Mouse (Mus musculus): ENCODE results near the gene Zranb2. TPM values are rescaled to one million over a fixed set of nuclear protein-coding genes. Genes with fewer than 3 reads are reported as not detected.
A peak's percentile ranks its signal among the peaks of the same experiment; 100 is the strongest.

The Zranb2 gene
- polyA plus RNA-seq, 1 experiment from 2014 or later = 106 TPM

DNA sequence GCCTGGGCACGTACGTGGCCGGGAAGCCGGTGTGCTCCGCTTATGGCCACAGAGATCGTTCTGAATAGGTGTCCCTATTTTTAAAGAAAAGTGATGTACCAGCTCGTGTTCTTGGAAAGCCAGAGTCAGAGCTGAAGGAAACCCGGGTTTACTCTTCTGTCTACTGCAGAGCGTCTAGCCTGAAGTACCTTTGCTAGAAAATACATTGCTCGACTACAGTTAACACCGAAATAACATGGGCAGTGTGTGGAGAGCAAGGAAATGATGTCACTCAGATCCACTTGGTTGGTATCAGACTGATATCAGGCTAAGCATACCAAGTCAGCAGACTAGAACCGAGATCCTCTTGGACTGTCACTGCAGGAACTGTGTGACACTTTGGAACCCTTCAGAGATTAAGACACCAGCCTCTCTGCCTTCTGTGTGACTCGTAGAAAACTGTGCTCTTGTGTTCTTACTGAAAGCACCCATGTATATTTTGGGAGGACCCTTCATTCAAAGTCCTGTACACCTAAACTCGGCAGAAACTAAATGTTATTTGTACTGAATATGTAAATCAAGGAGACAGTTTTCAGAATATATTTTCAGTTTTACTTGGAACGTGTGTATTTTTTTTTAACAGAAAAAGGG, 941 bp downstream of the Zranb2 start:
- Histone ChIP-seq H3K4me1 (ENCODE audit: control insufficient read depth, insufficient read depth, low read length) (peaks cover 12% of the 10 kb centered on the region), H3K4me2 (ENCODE audit: low read length) (peak overlapping the region; percentile 83), H3K27ac (ENCODE audit: low read length) (peak overlapping the region; percentile 98), H3K9me3 (replicated peaks; ENCODE audit: control insufficient read depth, low read length, poor library complexity, severe bottlenecking) (no peaks in the 10 kb centered on the region), H3K9ac (ENCODE audit: low read depth, low read length) (peak overlapping the region; percentile 86), H3K36me3 (ENCODE audit: control insufficient read depth, insufficient read depth, low read length) (peaks cover 6% of the 10 kb centered on the region; the same call in 1 of the 2 replicates), H3K27me3 (ENCODE audit: control insufficient read depth, insufficient read depth, low read depth, low read length) (peaks cover 23% of the 10 kb centered on the region), H3K4me3 (ENCODE audit: low read depth, low read length) (peak overlapping the region; percentile 71)
- peak; percentile 25 for ATAC-seq
- 4% methylated on average over 15 of the region's 15 CpGs for WGBS

DNA sequence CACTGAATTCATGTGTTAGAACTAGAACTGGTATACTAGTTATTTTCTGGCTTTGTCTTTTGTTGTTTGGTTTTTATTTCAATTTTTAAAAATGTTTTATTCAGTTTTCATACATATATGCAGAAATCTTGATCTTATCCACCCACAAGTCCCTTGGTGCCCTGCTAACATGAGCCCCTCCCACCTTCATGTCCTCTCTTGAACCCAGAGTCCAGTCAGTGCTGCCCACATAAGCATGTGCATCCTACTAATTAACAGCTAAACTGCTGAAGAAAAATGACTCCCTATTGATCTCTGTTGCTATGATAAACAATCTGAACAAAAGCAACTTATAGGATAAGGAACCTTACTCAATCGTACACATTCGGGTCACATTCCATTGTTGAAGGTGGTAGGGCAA, 15.4 kb downstream of the Zranb2 start:
- WGBS = 95% methylated on average over 2 of the region's 2 CpGs
- Histone ChIP-seq H3K4me3 (ENCODE audit: low read depth, low read length) (no peak overlapping the region), H3K27me3 (ENCODE audit: control insufficient read depth, insufficient read depth, low read depth, low read length) (no peaks in the 10 kb centered on the region), H3K4me1 (ENCODE audit: control insufficient read depth, insufficient read depth, low read length) (no peaks in the 10 kb centered on the region), H3K36me3 (ENCODE audit: control insufficient read depth, insufficient read depth, low read length) (peaks cover 27% of the 10 kb centered on the region), H3K4me2 (ENCODE audit: low read length) (no peak overlapping the region), H3K9ac (ENCODE audit: low read depth, low read length) (no peak overlapping the region), H3K27ac (ENCODE audit: low read length) (no peak overlapping the region), H3K9me3 (replicated peaks; ENCODE audit: control insufficient read depth, low read length, poor library complexity, severe bottlenecking) (no peaks in the 10 kb centered on the region)
- ATAC-seq = no peak

DNA sequence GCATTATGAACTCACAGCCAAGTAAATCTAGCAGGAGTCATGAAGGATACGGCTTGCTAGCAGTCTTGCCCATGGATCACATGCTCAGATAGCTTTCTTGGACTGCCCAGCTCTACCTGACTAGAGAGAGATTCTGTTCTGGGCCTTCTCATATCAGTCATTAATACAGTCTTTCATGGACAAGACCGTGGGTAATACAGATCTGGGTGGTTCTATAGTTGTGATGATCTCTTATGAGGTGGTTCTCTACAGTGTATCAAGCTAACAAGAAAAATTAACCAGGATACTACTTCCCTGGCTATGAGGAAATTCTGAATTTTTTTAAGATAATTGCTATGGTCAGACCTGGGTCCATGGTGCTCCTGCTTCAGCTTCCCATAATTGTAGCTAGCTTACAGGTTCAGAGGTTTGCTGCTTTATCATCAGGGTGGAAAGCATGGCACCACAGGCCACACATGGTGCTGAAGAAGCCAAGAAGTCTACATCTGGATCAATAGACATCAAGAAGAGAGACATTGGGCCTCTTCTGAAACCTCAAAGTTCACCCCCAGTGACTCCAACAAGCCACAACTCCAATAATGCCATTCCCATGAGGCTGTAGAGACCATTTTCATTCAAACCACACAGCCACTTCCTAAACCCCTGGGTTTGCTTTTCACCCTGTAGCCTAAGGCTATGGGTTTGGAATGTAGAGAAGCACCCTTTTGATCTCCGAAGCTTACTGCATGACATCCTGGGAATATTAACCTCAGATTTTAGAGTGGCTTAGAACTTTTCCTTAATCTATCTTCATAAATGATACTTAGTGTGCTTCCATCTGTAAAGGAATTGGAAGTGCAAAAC, 16.0 kb downstream of the Zranb2 start:
- Histone ChIP-seq H3K36me3 (ENCODE audit: control insufficient read depth, insufficient read depth, low read length) (peaks cover 23% of the 10 kb centered on the region), H3K4me2 (ENCODE audit: low read length) (no peak overlapping the region), H3K4me3 (ENCODE audit: low read depth, low read length) (no peak overlapping the region), H3K4me1 (ENCODE audit: control insufficient read depth, insufficient read depth, low read length) (no peaks in the 10 kb centered on the region), H3K27ac (ENCODE audit: low read length) (no peak overlapping the region), H3K27me3 (ENCODE audit: control insufficient read depth, insufficient read depth, low read depth, low read length) (no peaks in the 10 kb centered on the region), H3K9me3 (replicated peaks; ENCODE audit: control insufficient read depth, low read length, poor library complexity, severe bottlenecking) (no peaks in the 10 kb centered on the region), H3K9ac (ENCODE audit: low read depth, low read length) (no peak overlapping the region)
- 97% methylated on average over 3 of the region's 3 CpGs for WGBS
- 0 out of 2 replicates have a peak, but pooled peaks have one; percentile 21 for ATAC-seq

DNA sequence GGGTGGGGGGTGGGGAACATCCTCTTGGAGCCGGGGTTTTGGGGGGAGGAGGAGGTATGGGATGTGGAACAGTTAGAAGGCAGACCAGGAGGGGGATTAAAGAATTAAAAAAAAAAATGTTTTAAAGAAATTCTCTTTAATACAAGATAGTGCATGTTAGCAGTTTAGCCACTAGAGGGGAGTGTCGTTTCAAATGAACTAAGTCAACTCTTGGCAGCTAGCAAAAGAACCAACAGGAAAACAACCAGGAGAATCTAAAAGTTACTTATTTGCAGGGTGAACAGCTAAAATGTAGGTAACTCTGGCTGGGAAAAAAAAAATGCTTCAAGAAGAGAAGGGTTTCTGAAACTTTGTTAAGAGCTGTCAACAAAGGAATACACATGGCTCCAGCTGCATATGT, 31.2 kb downstream of the Zranb2 start:
- Histone ChIP-seq H3K9me3 (replicated peaks; ENCODE audit: control insufficient read depth, low read length, poor library complexity, severe bottlenecking) (no peaks in the 10 kb centered on the region), H3K9ac (ENCODE audit: low read depth, low read length) (no peak overlapping the region), H3K4me3 (ENCODE audit: low read depth, low read length) (no peak overlapping the region), H3K27me3 (ENCODE audit: control insufficient read depth, insufficient read depth, low read depth, low read length) (peaks cover 27% of the 10 kb centered on the region), H3K36me3 (ENCODE audit: control insufficient read depth, insufficient read depth, low read length) (no peaks in the 10 kb centered on the region), H3K4me2 (ENCODE audit: low read length) (no peak overlapping the region), H3K4me1 (ENCODE audit: control insufficient read depth, insufficient read depth, low read length) (peaks cover 6% of the 10 kb centered on the region; the same call in 1 of the 2 replicates), H3K27ac (ENCODE audit: low read length) (no peak overlapping the region)
- 7% methylated on average over 2 of the region's 2 CpGs for WGBS
- no peak for ATAC-seq

DNA sequence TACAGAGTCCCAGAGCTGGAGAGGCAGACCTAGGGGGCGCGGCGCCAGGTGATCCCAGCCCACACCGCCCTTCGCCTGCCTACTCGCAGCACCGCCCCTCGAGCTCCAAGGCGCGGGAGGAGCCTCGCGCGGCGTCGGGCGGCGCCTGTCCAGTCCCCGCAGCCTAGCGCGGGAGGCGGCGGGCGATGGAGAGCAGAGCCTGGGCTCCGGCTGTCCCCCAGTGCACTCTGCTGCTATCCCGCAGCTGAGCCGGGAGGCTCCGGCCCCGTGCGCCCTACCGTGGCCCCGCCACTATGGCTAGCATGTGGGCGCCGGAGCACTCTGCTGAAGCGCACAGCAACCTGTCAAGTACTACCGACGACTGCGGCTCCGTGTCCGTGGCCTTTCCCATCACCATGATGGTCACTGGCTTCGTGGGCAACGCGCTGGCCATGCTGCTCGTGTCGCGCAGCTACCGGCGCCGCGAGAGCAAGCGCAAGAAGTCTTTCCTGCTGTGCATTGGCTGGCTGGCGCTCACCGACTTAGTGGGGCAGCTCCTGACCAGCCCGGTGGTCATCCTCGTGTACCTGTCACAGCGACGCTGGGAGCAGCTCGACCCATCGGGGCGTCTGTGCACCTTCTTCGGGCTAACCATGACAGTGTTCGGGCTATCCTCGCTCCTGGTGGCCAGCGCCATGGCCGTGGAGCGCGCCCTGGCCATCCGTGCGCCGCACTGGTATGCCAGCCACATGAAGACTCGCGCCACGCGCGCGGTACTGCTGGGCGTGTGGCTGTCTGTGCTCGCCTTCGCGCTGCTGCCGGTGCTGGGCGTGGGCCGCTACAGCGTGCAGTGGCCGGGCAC, 33.0 kb downstream of the Zranb2 start, which contains the start of gene Ptger3:
Gene Ptger3, plus strand, starts transcription at position 168 of the 841 bp plus-strand sequence.
- no peaks in the 10 kb centered on the region for H3K36me3 ChIP-seq (ENCODE audit: control insufficient read depth, insufficient read depth, low read length)
- peak within 1 kb of the TSS; percentile 51 for H3K4me3 ChIP-seq (ENCODE audit: low read depth, low read length)
- H3K9me3 ChIP-seq (replicated peaks; ENCODE audit: control insufficient read depth, low read length, poor library complexity, severe bottlenecking) = no peaks in the 10 kb centered on the region
- peak within 1 kb of the TSS; percentile 63 for H3K9ac ChIP-seq (ENCODE audit: low read depth, low read length)
- H3K27me3 ChIP-seq (ENCODE audit: control insufficient read depth, insufficient read depth, low read depth, low read length) = peaks cover 27% of the 10 kb centered on the region
- H3K4me2 ChIP-seq (ENCODE audit: low read length) = peak within 1 kb of the TSS; percentile 81
- H3K4me1 ChIP-seq (ENCODE audit: control insufficient read depth, insufficient read depth, low read length) = peaks cover 6% of the 10 kb centered on the region; the same call in 1 of the 2 replicates
- under 1% methylated on average over 80 of the region's 84 CpGs for WGBS
- H3K27ac ChIP-seq (ENCODE audit: low read length) = no peak within 1 kb of the TSS
- ATAC-seq = peak; percentile 84

DNA sequence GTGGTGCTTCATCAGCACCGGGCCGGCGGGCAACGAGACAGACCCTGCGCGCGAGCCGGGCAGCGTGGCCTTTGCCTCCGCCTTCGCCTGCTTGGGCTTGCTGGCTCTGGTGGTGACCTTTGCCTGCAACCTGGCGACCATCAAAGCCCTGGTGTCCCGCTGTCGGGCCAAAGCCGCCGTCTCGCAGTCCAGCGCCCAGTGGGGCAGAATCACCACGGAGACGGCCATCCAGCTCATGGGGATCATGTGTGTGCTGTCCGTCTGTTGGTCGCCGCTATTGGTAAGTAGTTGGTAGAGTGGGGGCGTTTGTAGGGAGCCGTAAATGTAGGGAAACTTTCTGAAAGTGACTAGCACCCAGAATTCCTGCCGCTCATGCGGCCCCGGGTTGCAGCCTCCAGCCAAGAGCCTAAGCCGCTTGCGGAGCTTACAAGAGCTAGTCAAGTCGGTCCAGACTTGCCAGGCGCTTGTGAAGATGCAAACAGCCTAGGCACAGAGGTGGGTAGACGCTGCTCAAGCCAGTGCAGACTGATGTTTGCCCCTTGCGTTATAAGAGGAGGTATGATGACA, 33.7 kb downstream of the Zranb2 start:
- H3K36me3 ChIP-seq (ENCODE audit: control insufficient read depth, insufficient read depth, low read length) = no peaks in the 10 kb centered on the region
- peak overlapping the region; percentile 81 for H3K4me2 ChIP-seq (ENCODE audit: low read length)
- peak overlapping the region; percentile 51 for H3K4me3 ChIP-seq (ENCODE audit: low read depth, low read length)
- H3K27ac ChIP-seq (ENCODE audit: low read length) = no peak overlapping the region
- H3K4me1 ChIP-seq (ENCODE audit: control insufficient read depth, insufficient read depth, low read length) = peaks cover 6% of the 10 kb centered on the region; the same call in 1 of the 2 replicates
- WGBS = 2% methylated on average over 34 of the region's 34 CpGs
- H3K9ac ChIP-seq (ENCODE audit: low read depth, low read length) = peak overlapping the region; percentile 63
- ATAC-seq = peak; percentile 64; the same call in 1 of the 2 replicates
- H3K27me3 ChIP-seq (ENCODE audit: control insufficient read depth, insufficient read depth, low read depth, low read length) = peaks cover 27% of the 10 kb centered on the region
- no peaks in the 10 kb centered on the region for H3K9me3 ChIP-seq (replicated peaks; ENCODE audit: control insufficient read depth, low read length, poor library complexity, severe bottlenecking)

DNA sequence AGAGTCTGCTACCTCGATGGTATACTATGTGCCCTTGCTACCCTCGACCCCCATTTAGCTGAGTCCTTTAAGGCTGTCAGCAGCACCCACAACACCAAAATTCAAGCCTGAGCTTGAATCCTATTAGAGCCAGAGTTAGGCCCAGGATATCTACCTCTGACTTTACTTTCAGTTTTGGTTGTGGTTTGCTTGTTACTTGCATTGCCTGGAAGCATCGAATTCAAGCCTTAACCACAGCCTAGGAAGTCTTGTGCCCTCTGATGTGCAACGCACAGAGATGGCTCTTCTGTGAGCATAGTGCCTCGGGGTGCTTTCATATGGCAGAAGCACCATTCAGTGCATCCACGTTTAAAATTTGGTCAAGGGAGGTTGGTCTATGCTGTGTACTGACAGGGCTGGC, 38.1 kb downstream of the Zranb2 start:
- H3K9ac ChIP-seq (ENCODE audit: low read depth, low read length) = no peak overlapping the region
- no peak for ATAC-seq
- peaks cover 6% of the 10 kb centered on the region; the same call in 1 of the 2 replicates for H3K4me1 ChIP-seq (ENCODE audit: control insufficient read depth, insufficient read depth, low read length)
- no peak overlapping the region for H3K27ac ChIP-seq (ENCODE audit: low read length)
- H3K36me3 ChIP-seq (ENCODE audit: control insufficient read depth, insufficient read depth, low read length) = no peaks in the 10 kb centered on the region
- peaks cover 19% of the 10 kb centered on the region for H3K27me3 ChIP-seq (ENCODE audit: control insufficient read depth, insufficient read depth, low read depth, low read length)
- no peaks in the 10 kb centered on the region for H3K9me3 ChIP-seq (replicated peaks; ENCODE audit: control insufficient read depth, low read length, poor library complexity, severe bottlenecking)
- H3K4me3 ChIP-seq (ENCODE audit: low read depth, low read length) = no peak overlapping the region
- no peak overlapping the region for H3K4me2 ChIP-seq (ENCODE audit: low read length)
- 84% methylated on average over 6 of the region's 6 CpGs for WGBS

DNA sequence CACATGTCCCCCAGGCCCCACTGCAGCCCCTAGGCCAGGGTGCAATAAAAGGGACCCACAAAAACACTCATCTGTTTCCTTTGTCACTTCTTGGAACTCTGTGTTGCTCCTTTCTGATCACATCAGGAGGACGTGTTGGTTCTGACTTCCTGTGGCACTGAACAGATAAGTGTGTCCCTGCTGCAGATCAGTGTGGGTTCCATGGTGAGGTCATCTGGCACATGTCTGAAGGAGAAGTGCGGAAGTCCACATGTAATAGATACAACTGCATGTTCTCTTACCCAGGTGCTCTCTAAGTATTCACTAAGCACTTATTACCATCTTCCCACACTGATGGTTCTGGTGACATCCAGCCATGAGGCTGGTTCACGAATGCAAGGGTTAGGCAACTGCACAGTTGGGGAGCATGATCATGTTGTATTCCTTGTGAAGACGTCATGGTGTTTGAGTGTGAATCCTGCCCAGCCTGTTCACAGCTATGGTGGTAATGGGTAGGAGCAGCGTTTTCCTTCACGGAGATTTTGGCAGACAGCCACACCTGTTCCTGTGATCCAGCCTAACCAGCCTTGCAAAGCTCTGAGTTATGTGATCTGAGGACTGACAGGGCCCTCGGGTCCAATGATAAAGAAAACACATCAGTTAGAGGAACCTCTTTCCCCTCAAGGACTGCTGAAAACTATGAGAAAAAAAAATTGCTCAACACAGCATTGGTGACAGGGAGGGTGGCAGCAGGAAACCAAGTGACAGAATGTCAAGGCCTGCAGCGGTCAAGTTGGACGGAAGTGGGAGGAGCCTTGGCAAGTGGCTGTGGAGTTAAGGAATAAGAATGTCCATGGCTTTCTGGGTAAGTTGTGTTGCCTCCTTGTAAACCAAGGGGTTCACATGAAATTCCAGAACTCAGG, 41.7 kb downstream of the Zranb2 start:
- Histone ChIP-seq H3K36me3 (ENCODE audit: control insufficient read depth, insufficient read depth, low read length) (no peaks in the 10 kb centered on the region), H3K4me3 (ENCODE audit: low read depth, low read length) (no peak overlapping the region), H3K4me2 (ENCODE audit: low read length) (no peak overlapping the region), H3K9me3 (replicated peaks; ENCODE audit: control insufficient read depth, low read length, poor library complexity, severe bottlenecking) (no peaks in the 10 kb centered on the region), H3K27me3 (ENCODE audit: control insufficient read depth, insufficient read depth, low read depth, low read length) (no peaks in the 10 kb centered on the region), H3K4me1 (ENCODE audit: control insufficient read depth, insufficient read depth, low read length) (no peaks in the 10 kb centered on the region), H3K9ac (ENCODE audit: low read depth, low read length) (no peak overlapping the region), H3K27ac (ENCODE audit: low read length) (no peak overlapping the region)
- WGBS = 84% methylated on average over 9 of the region's 9 CpGs
- no peak for ATAC-seq

All from midbrain, embryonic 16.5 days (tissue).